Mouse (Mus musculus): ENCODE data around the gene Slc34a2. TPM values are rescaled to one million over a fixed set of nuclear protein-coding genes. Genes with fewer than 3 reads are reported as not detected.

Gene Slc34a2
- total RNA-seq, 2 experiments from 2014 or later: not detected

DNA sequence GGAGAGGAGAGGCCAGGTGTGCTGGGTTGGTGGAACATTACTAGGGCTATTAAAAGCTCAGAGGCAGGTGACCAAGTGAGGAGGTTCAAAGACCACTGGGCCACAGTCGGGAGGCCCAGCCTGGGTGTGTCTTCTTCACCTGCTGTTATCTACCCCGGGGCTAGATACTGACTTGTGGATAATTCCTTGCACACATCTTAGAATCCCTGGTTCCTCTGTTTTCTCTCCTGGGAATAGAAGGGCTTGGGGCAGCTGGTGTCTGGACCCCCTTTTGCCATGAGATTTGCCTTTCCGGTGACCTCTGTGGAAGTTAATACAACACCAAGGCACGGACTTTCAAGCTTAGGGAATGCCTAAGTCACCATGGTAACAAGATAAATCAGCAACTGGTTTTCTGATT is 72.3 kb downstream of the Slc34a2 start:
- DNase-seq: no peak

DNA sequence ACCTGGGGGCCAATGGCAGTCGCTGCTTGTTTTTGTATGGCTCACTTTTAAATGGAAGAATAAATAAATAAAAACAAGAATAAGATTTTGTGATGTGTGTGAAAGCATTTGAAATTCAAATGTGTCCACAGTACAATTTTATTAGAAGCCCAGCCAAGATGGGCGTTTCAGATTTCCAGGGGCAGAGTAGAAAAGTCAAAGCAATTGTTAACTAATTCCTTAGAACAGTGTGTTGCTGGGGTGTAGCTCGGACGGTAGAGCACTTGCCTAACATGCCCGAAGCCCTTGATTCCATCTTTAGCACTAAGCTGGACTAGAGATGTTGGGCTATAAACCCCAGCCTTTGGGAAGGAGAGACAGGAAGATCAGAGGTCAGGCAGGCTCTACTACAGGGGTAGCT is 73.2 kb downstream of the Slc34a2 start:
- no peak for DNase-seq

DNA sequence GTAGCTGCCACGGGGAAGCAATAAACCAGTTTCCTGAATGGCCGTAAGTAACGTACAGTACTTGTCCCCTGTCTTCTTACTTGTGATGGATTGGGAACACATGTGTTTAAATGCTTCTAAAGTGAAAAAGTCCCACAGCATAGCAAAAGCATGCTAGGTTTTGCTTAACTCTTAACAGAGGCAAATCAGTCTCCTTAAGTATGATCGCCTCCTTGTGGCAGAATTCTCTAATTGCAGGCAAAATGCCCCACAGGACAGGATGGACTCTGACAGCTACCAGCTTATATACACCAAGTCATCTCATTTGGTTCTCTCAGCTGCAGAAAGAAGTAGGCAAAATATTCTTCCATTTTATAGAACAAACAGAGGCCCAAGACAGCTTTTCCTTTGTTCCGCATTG is 75.1 kb downstream of the Slc34a2 start:
- no peak for DNase-seq

DNA sequence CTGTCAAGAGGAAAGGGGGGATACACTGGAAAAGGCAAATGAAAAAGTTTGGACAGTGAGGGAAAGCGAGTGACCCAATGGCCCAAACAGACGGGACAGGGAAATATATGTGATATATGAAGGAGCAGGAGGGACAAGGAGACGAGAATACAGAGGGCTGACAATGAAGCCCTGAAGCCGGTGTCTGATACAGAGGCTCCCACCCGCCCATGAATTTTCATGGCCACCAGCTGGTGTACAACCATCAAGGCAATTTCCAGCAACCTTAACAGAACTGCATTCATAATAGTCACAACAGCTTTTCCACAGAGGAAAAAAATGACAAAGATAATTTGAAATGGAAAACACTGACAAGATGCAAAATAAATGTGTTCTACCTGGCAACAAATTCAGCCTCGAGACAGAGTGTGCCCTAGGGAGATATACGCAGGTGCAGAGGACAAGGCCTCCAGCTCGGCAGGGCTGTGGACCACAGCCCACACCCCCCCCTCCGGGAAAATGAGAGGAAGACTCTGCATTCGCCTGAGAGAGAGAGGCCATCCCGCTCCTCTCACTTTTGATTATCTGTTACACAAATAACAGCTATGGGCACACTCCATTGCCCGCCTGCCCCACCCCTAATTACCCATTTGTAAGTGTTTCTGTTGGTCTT is 76.9 kb downstream of the Slc34a2 start:
- no peak for DNase-seq

DNA sequence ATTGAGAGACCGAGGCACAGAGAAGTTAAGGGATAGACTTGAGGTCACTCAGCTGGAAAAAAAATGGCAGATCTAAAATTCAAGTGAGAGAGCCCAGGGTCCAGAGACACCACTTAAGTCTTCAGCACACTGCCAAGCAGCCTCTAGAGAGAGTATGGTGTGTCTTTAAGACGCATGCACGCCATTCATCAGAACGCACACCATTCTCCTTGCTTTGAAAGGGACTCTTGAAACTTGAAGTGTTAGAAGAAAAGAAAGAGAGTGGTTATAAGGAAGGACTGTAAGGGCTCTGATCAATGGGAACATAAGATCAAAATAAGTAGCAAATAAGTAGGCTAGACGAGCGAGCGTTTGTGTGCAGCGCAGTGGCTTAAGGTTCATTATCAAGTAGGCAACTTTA is 80.3 kb downstream of the Slc34a2 start:
- DNase-seq: no peak

DNA sequence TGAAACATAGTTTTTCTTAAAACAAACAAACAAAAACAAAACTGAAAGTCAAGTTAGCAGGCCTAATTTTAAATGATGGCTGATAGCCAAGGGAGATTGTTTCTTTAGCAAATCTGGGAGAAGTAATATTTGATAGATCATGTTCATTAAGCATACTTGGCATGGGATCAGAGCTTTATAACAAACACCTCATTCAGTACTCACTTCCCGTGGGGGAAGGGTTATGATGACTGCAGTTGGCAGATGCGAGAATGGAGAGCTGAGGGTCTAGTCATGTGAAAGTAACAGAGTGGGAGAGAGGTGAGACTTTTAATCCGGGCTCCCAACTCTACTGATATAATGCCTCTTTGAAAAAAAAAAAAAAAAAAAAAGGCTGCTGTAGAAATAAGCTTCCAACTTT is 81.8 kb downstream of the Slc34a2 start:
- no peak for DNase-seq

Other genes starting within 250 kb of the Slc34a2 start
- gene Anapc4, start 204.1 kb upstream of the Slc34a2 start, total RNA-seq (2021): 10 to 100 TPM; 42.5 to 52.7 TPM
- 10 to 100 TPM; 92.0 to 94.9 TPM for gene Sel1l3, start 175.8 kb downstream of the Slc34a2 start, total RNA-seq (2021)
- 100 to 1,000 TPM in 1 of 2 experiments, 10 to 100 TPM in 1; 94.9 to 103 TPM for gene Smim20, start 229.0 kb downstream of the Slc34a2 start, total RNA-seq (2021)